Mouse (Mus musculus) midbrain, postnatal 0 days (tissue): ENCODE results near the gene Mob1b. TPM values are rescaled to one million over a fixed set of nuclear protein-coding genes. Genes with fewer than 3 reads are reported as not detected.
A peak's percentile ranks its signal among the peaks of the same experiment; 100 is the strongest.

ENCODE experiments used
- ATAC-seq: fragments of 200-750 bp; cut with Nextera tagmentation; 2 replicates; pipeline ENCODE4 v1.8.0; 2017; ENCODE audit warnings: moderate number of reproducible peaks, mild to moderate bottlenecking, moderate TSS enrichment, moderate library complexity; ENCODE audit not compliant: low FRiP score
- DNase-seq: peaks from one replicate; pipeline ENCODE4 v3.0.0-alpha.2; 2015; ENCODE audit warnings: low spot score
- H3K27ac ChIP-seq: fragments of 300-500 bp; sonication (generic); 2 replicates; pipeline ENCODE4 v1.5.1; 2014; ENCODE audit warnings: low read depth, mild to moderate bottlenecking, low read length, mixed read lengths
- H3K27me3 ChIP-seq: fragments of 300-500 bp; sonication (generic); 2 replicates; pipeline ENCODE4 v1.6.1; 2014; ENCODE audit warnings: low read length, control low read depth, mixed read lengths; ENCODE audit not compliant: insufficient read depth
- H3K36me3 ChIP-seq: fragments of 300-500 bp; sonication (generic); 2 replicates; pipeline ENCODE4 v1.6.1; 2014; ENCODE audit warnings: low read length, control low read depth, mixed read lengths; ENCODE audit not compliant: insufficient read depth
- H3K4me1 ChIP-seq: fragments of 300-500 bp; sonication (generic); 2 replicates; pipeline ENCODE4 v1.6.1; 2014; ENCODE audit warnings: mild to moderate bottlenecking, control low read depth, antibody characterized with exemption, low read length, mixed read lengths; ENCODE audit not compliant: insufficient read depth
- H3K4me2 ChIP-seq: fragments of 300-500 bp; sonication (generic); 2 replicates; pipeline ENCODE4 v1.6.1; 2014; ENCODE audit warnings: low read depth, mild to moderate bottlenecking, low read length, mixed read lengths; ENCODE audit not compliant: poor library complexity, severe bottlenecking
- H3K4me3 ChIP-seq: fragments of 300-500 bp; sonication (generic); 2 replicates; pipeline ENCODE4 v1.5.1; 2014; ENCODE audit warnings: low read depth, mild to moderate bottlenecking, low read length, moderate library complexity
- H3K9ac ChIP-seq: fragments of 300-500 bp; sonication (generic); replicated peaks from 2 replicates; pipeline ENCODE4 v1.6.1; 2014; ENCODE audit warnings: mild to moderate bottlenecking, low read length, moderate library complexity, mixed read lengths; ENCODE audit not compliant: poor library complexity, severe bottlenecking
- H3K9me3 ChIP-seq: fragments of 300-500 bp; sonication (generic); 2 replicates; pipeline ENCODE4 v1.6.1; 2016; ENCODE audit warnings: low read length, control low read depth
- CTCF ChIP-seq: IDR thresholded peaks from 2 replicates; pipeline ENCODE4 v1.5.1; 2016; ENCODE audit warnings: antibody characterized with exemption, mild to moderate bottlenecking
- WGBS: fragments of 180-500 bp; shearing (Covaris S2); extraction: QIAGEN DNeasy Blood & Tissue Kit; methylation state at CpG from one replicate; pipeline ENCODE4 v1.1.7; 2014; 5-methylcytosine and 5-hydroxymethylcytosine counted together
- polyA plus RNA-seq: library from polyadenylated mRNA; unstranded; fragments of >200 nt; fragmentation: Nextera tagmentation; extraction: Ambion mirVana; gene quantifications from 2 replicates; pipeline ENCODE4 v1.2.1, GENCODE M21; 2015
- total RNA-seq: library from RNA; depleted of rRNA; stranded (reverse); fragments of >200 nt; gene quantifications from 2 replicates; pipeline ENCODE4 v1.2.3, GENCODE M21; 2014

Gene Mob1b
- total and polyA plus RNA-seq, 2 experiments from 2014 or later, result 7.5 to 10.9 TPM

DNA sequence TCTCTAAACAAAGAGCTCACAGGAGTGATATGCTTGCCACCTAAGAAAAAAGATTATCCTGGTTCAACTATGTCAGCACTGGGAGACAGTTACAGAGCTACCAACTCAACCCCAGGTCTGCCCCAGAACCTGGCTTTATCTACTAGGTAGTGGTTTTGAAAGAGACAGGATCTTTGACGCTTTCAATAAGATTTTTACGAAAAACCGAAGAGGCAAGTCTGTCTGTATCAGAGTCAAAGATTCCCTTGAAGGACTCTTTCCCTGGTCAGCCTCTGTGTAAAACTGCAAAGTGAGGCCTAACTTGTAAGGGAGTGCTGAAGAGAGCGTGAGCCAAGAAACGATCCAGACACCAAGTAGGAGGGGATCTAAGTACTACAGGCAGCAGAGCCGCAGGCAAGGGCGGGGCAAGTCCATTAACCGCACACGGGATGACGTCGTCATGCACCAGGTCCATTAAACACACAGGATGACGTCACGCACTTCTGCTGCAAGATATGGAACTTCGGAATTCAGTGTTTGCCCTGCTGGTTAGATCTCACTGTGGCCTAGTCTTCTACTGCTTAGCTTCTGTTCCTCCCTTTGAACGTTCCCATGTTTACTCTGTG, 32.0 kb upstream of the Mob1b start:
- H3K36me3 ChIP-seq, result no peaks in the 10 kb centered on the region
- no peak overlapping the region for H3K4me3 ChIP-seq
- H3K4me1 ChIP-seq, result no peaks in the 10 kb centered on the region; the same call in 1 of the 2 replicates
- H3K9me3 ChIP-seq, result no peaks in the 10 kb centered on the region
- H3K9ac ChIP-seq, result no peak overlapping the region
- 85% methylated on average over 15 of the region's 15 CpGs for WGBS
- ATAC-seq (no peak), DNase-seq (no peak)
- TF ChIP-seq CTCF, result no peak
- H3K27me3 ChIP-seq, result no peaks in the 10 kb centered on the region
- no peak overlapping the region for H3K4me2 ChIP-seq
- no peak overlapping the region for H3K27ac ChIP-seq

DNA sequence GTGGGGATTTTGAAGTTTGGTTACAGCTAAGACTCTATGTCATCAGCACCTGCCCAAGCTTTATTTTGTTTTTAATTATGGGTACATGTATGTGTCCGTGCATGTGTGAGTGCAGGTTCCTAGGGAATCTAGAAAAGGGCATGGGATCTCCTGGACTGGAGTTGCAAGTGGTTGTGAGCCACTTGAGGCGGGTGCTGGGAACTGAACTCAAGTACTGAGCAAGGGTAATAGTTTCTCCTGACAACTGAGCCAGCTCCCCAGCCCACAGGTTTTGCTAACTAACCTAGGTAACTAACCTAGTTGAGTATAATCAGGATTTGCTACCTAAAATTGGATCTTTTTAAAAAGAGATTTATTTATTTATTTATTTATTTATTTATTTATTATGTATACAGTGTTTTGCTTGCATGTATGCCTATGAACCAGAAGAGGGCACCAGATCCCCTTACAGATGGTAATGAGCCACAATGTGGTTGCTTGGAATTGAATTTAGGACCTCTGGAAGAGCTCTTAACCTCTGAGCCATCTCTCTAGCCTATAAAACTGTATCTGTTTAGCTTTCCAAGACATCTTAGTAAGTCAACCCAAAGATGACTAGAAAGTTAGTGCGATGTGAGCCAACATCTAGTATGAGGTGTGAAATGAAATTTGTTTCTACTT, 31.2 kb upstream of the Mob1b start:
- no peak overlapping the region for H3K4me3 ChIP-seq
- H3K27me3 ChIP-seq, result no peaks in the 10 kb centered on the region
- H3K9ac ChIP-seq, result no peak overlapping the region
- TF ChIP-seq CTCF, result peak; percentile 80
- WGBS, result 77% methylated on average over 3 of the region's 3 CpGs
- ATAC-seq (no peak), DNase-seq (peak; percentile 82)
- no peak overlapping the region for H3K27ac ChIP-seq
- no peaks in the 10 kb centered on the region for H3K36me3 ChIP-seq
- no peaks in the 10 kb centered on the region; the same call in 1 of the 2 replicates for H3K4me1 ChIP-seq
- no peak overlapping the region for H3K4me2 ChIP-seq
- H3K9me3 ChIP-seq, result no peaks in the 10 kb centered on the region

DNA sequence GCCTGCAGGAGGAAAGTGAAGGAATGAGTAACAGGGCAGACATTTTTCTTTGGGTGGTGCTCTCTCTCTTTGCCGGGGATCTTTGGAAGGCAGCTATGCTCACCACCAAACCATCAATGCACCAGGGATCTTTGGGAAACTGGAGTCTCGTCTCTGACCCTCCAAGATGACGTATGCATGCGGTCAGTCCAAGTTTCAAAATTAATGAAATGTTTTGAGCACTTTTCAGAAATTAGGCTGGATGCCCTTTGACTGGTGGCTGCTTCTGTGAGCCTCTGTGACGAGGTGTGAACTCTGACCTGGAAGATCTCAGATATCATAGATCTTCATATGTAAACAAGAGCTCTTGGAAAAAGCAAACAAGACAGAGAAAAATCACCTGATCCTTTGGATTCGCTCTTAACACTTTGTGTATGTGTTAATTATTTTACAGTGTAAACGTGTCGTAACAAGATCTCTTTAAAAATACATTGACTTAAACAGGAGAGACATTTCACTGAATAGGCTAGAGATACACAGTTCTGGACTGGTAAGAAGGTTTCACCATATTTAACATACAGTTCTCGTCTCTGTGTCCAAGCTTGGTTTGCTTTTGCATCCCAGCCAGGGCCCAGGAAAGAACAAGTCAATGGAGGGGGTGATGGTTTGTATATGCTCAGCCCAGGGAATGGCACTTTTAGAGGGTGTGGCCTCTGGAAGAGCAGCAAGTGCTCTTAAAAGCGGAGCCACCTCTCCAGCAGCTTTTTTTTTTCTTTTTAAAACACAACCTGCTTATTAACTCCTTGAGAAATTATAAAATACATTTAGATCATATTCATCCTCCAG, 29.8 kb upstream of the Mob1b start:
- no peak overlapping the region for H3K9ac ChIP-seq
- no peak for DNase-seq
- WGBS, result 82% methylated on average over 10 of the region's 10 CpGs
- no peaks in the 10 kb centered on the region for H3K9me3 ChIP-seq
- H3K27ac ChIP-seq, result no peak overlapping the region
- no peak overlapping the region for H3K4me3 ChIP-seq
- no peak overlapping the region for H3K4me2 ChIP-seq
- no peak for TF ChIP-seq CTCF
- no peaks in the 10 kb centered on the region for H3K27me3 ChIP-seq
- H3K4me1 ChIP-seq, result no peaks in the 10 kb centered on the region
- no peaks in the 10 kb centered on the region for H3K36me3 ChIP-seq
- ATAC-seq, result no peak

DNA sequence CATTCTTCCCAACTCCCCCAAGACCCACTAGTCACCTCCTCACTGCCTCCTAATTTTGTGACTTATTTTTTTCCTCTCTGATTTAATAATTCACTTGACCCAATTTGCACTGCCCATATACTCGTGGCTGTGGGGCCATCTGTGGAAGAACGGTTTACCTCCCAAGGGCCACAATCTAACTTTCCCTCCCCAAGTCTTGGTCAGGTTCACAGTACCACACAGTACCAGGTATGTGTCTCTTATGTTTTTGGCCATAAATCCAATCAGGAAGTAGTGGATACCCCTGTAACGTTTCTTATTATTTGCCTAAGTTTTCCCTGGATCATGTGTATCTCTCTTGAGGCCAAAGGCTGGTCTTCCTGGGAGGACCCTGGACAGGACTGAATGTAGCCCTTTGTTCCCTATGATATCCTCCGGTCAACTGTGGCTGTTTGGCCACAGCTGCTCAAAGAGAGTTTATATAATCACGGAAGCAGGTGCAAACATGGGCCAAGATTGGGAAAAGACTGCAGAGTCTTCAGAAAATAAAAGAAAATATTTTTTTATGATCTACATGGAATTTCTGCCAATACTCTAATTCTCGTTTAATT, 29.1 kb upstream of the Mob1b start:
- Histone ChIP-seq H3K36me3 (no peaks in the 10 kb centered on the region), H3K4me2 (no peak overlapping the region), H3K27ac (no peak overlapping the region), H3K4me3 (no peak overlapping the region), H3K4me1 (no peaks in the 10 kb centered on the region), H3K9ac (no peak overlapping the region), H3K9me3 (no peaks in the 10 kb centered on the region), H3K27me3 (no peaks in the 10 kb centered on the region)
- DNase-seq (no peak), ATAC-seq (no peak)
- no peak for TF ChIP-seq CTCF
- 88% methylated on average over 6 of the region's 6 CpGs for WGBS

DNA sequence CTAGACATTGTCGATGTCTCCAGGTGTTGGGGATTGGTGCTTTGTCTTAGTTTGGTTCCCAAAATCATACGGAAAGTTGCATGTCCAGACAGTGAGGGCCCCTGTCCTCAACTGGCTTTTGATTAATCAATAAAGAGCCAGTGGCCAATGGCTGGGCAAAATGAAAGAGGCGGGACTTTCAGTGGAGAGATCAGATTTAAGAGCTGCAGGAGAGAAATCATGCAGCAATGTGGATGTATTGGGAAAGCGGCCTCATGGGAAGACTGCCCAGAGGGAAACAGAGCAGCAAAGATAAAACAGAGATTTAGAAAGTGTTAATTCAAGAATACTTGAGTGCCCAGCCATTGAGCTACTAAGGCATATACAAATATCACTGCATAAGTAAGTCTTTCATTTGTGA, 28.1 kb upstream of the Mob1b start:
- no peak for ATAC-seq
- H3K27ac ChIP-seq, result no peak overlapping the region
- no peak for DNase-seq
- no peak for TF ChIP-seq CTCF
- H3K27me3 ChIP-seq, result no peaks in the 10 kb centered on the region
- no peak overlapping the region for H3K4me2 ChIP-seq
- 78% methylated on average over 4 of the region's 4 CpGs for WGBS
- no peak overlapping the region for H3K4me3 ChIP-seq
- no peaks in the 10 kb centered on the region for H3K4me1 ChIP-seq
- no peaks in the 10 kb centered on the region for H3K36me3 ChIP-seq
- H3K9me3 ChIP-seq, result no peaks in the 10 kb centered on the region
- H3K9ac ChIP-seq, result no peak overlapping the region
